ENCODE assay signal across 8 mouse cellular contexts in genomic region chr3:96220131-96220764, GRCm38 (mm10). TPM values are rescaled to one million over a fixed set of nuclear protein-coding genes. Genes with fewer than 3 reads are reported as not detected.
DNase-seq lines count a peak whose midpoint lies in the region; ATAC-seq lines count a peak whose summit lies in the region.
"Not testable (repeated sequence)": the region's sequence is repeated elsewhere in the genome, so short reads cannot be mapped to it uniquely, and the experiment has no call there.

No protein-coding gene starts in this region.

- H3K4me2 ChIP-seq in forebrain, embryonic 16.5 days (ENCODE audit: low read length), result peak overlapping the region; percentile 86
- H3K4me2 ChIP-seq in hindbrain, embryonic 14.5 days (replicated peaks), result peak overlapping the region; percentile 89
- peak overlapping the region; percentile 80 for H3K4me2 ChIP-seq in limb, embryonic 12.5 days
- peak overlapping the region; percentile 91 for H3K4me2 ChIP-seq in neural tube, embryonic 15.5 days

- peak; percentile 82 for DNase-seq in MEL-GATA-1-ER (ENCODE audit: extremely low read depth, low read depth)
- peak; percentile 69 for DNase-seq in embryo, embryonic 10 days (ENCODE audit: low spot score)
- DNase-seq in hindbrain, embryonic 14.5 days (ENCODE audit: low spot score), result peak; percentile 32
- DNase-seq in urinary bladder, adult 2 months (ENCODE audit: low spot score), result peak; percentile 67

- H3K4me1 ChIP-seq in forebrain, embryonic 16.5 days (replicated peaks; ENCODE audit: control insufficient read depth, insufficient read depth, low read length), result peaks cover 19% of the 10 kb centered on the region
- H3K4me1 ChIP-seq in hindbrain, embryonic 14.5 days (replicated peaks; ENCODE audit: control insufficient read depth, insufficient read depth, low read length), result peaks cover 29% of the 10 kb centered on the region
- peaks cover 36% of the 10 kb centered on the region for H3K4me1 ChIP-seq in limb, embryonic 12.5 days (replicated peaks)
- H3K4me1 ChIP-seq in neural tube, embryonic 15.5 days, result peaks cover 34% of the 10 kb centered on the region

- not testable (repeated sequence) for H3K9me3 ChIP-seq in forebrain, embryonic 16.5 days (ENCODE audit: control insufficient read depth, low read length); hindbrain, embryonic 14.5 days (ENCODE audit: control insufficient read depth, low read length); limb, embryonic 12.5 days; neural tube, embryonic 15.5 days (replicated peaks)

- WGBS in forebrain, embryonic 16.5 days, result under 1% methylated on average over 24 of the region's 47 CpGs
- WGBS in hindbrain, embryonic 14.5 days, result under 1% methylated on average over 29 of the region's 47 CpGs
- 0% methylated on average over 31 of the region's 47 CpGs for WGBS in limb, embryonic 12.5 days
- WGBS in neural tube, embryonic 15.5 days, result 0% methylated on average over 31 of the region's 47 CpGs

- peak overlapping the region; percentile 98 for H3K27ac ChIP-seq in forebrain, embryonic 16.5 days (ENCODE audit: low read length)
- peak overlapping the region; percentile 96 for H3K27ac ChIP-seq in hindbrain, embryonic 14.5 days
- peak overlapping the region; percentile 99 for H3K27ac ChIP-seq in limb, embryonic 12.5 days
- peak overlapping the region; percentile 99 for H3K27ac ChIP-seq in neural tube, embryonic 15.5 days (replicated peaks)

- H3K36me3 ChIP-seq in forebrain, embryonic 16.5 days (ENCODE audit: control insufficient read depth, insufficient read depth); hindbrain, embryonic 14.5 days (replicated peaks; ENCODE audit: control insufficient read depth, insufficient read depth); limb, embryonic 12.5 days; neural tube, embryonic 15.5 days: not testable (repeated sequence)

- peak; percentile 3; the same call in 1 of the 2 replicates for ATAC-seq in forebrain, embryonic 16.5 days
- 0 out of 2 replicates have a peak, but pooled peaks have one; percentile 5 for ATAC-seq in hindbrain, embryonic 14.5 days (ENCODE audit: low FRiP score)
- ATAC-seq in limb, embryonic 12.5 days (ENCODE audit: insufficient number of reproducible peaks, insufficient read depth, low FRiP score, low TSS enrichment, low read depth); neural tube, embryonic 15.5 days (ENCODE audit: low FRiP score): not testable (repeated sequence)
- 0 out of 2 replicates have a peak, but pooled peaks have one; percentile 1 for ATAC-seq in megakaryocyte, adult 5-6 weeks (ENCODE audit: poor library complexity, severe bottlenecking)

- peak overlapping the region; percentile 72 for H3K4me3 ChIP-seq in forebrain, embryonic 16.5 days (replicated peaks; ENCODE audit: low read length)
- peak overlapping the region; percentile 54 for H3K4me3 ChIP-seq in hindbrain, embryonic 14.5 days (replicated peaks; ENCODE audit: low read length)
- peak overlapping the region; percentile 59 for H3K4me3 ChIP-seq in limb, embryonic 12.5 days (replicated peaks)
- peak overlapping the region; percentile 67 for H3K4me3 ChIP-seq in neural tube, embryonic 15.5 days (replicated peaks)

- not testable (repeated sequence) for H3K27me3 ChIP-seq in forebrain, embryonic 16.5 days (replicated peaks; ENCODE audit: control insufficient read depth, insufficient read depth, low read length); hindbrain, embryonic 14.5 days (ENCODE audit: control insufficient read depth, insufficient read depth, low read length); limb, embryonic 12.5 days; neural tube, embryonic 15.5 days (replicated peaks)

- H3K9ac ChIP-seq in forebrain, embryonic 16.5 days (replicated peaks; ENCODE audit: low read depth, low read length), result peak overlapping the region; percentile 76
- H3K9ac ChIP-seq in hindbrain, embryonic 14.5 days, result peak overlapping the region; percentile 78
- peak overlapping the region; percentile 87 for H3K9ac ChIP-seq in limb, embryonic 12.5 days (replicated peaks)
- H3K9ac ChIP-seq in neural tube, embryonic 15.5 days (replicated peaks), result peak overlapping the region; percentile 75

RNA-seq across cellular contexts. Expression of gene Hist2h2ac, which starts 0.4 kb away (rescaled TPM):
- 2.1 and 3.3 TPM in 2 replicates for polyA plus RNA-seq in forebrain, embryonic 16.5 days (2015; fragmentation: Nextera tagmentation; extraction: Ambion mirVana)
- polyA plus RNA-seq in hindbrain, embryonic 14.5 days (2014; fragmentation: Nextera tagmentation; extraction: Ambion mirVana), result 1.9 and 2.3 TPM in 2 replicates
- polyA plus RNA-seq in limb, embryonic 12.5 days (2016; fragmentation: Nextera tagmentation; extraction: Ambion mirVana), result 13.1 and 17.7 TPM in 2 replicates
- 43.3 and 49.5 TPM in 2 replicates for total RNA-seq in megakaryocyte, adult 5-6 weeks (2015)
- 3,888 and 4,875 TPM in 2 replicates for total RNA-seq in megakaryocyte, adult 5-6 weeks (2017)
- 0.72 and 3.5 TPM in 2 replicates for polyA plus RNA-seq in neural tube, embryonic 15.5 days (2015; fragmentation: Nextera tagmentation; extraction: Ambion mirVana)
- 0.76 and 0.99 TPM in 2 replicates for polyA plus RNA-seq in urinary bladder, adult 2 months (2012; rRNA removed)

RNA-seq across cellular contexts. Expression of gene Hist2h2ab, which starts 0.6 kb away (rescaled TPM):
- polyA plus RNA-seq in forebrain, embryonic 16.5 days (2015; fragmentation: Nextera tagmentation; extraction: Ambion mirVana), result not detected in 2 replicates
- 0.55 TPM in 1 of 2 replicates, not detected in the other for polyA plus RNA-seq in hindbrain, embryonic 14.5 days (2014; fragmentation: Nextera tagmentation; extraction: Ambion mirVana)
- polyA plus RNA-seq in limb, embryonic 12.5 days (2016; fragmentation: Nextera tagmentation; extraction: Ambion mirVana), result 1.7 and 2.0 TPM in 2 replicates
- 6.0 and 6.9 TPM in 2 replicates for total RNA-seq in megakaryocyte, adult 5-6 weeks (2015)
- total RNA-seq in megakaryocyte, adult 5-6 weeks (2017), result 70.6 and 78.2 TPM in 2 replicates
- polyA plus RNA-seq in neural tube, embryonic 15.5 days (2015; fragmentation: Nextera tagmentation; extraction: Ambion mirVana), result 0.47 TPM in 1 of 2 replicates, not detected in the other
- 0.60 and 0.74 TPM in 2 replicates for polyA plus RNA-seq in urinary bladder, adult 2 months (2012; rRNA removed)

RNA-seq across cellular contexts. Expression of gene Hist2h2be, which starts 0.7 kb away (rescaled TPM):
- 8.6 and 10.8 TPM in 2 replicates for polyA plus RNA-seq in forebrain, embryonic 16.5 days (2015; fragmentation: Nextera tagmentation; extraction: Ambion mirVana)
- 4.7 and 5.0 TPM in 2 replicates for polyA plus RNA-seq in hindbrain, embryonic 14.5 days (2014; fragmentation: Nextera tagmentation; extraction: Ambion mirVana)
- polyA plus RNA-seq in limb, embryonic 12.5 days (2016; fragmentation: Nextera tagmentation; extraction: Ambion mirVana), result 9.9 and 10.4 TPM in 2 replicates
- total RNA-seq in megakaryocyte, adult 5-6 weeks (2015), result 10.2 and 11.9 TPM in 2 replicates
- total RNA-seq in megakaryocyte, adult 5-6 weeks (2017), result 14.8 and 14.9 TPM in 2 replicates
- polyA plus RNA-seq in neural tube, embryonic 15.5 days (2015; fragmentation: Nextera tagmentation; extraction: Ambion mirVana), result 4.0 and 4.6 TPM in 2 replicates
- polyA plus RNA-seq in urinary bladder, adult 2 months (2012; rRNA removed), result 7.7 TPM in 2 replicates

RNA-seq across cellular contexts. Expression of gene Bola1, which starts 0.7 kb away (rescaled TPM):
- 64.1 and 64.3 TPM in 2 replicates for polyA plus RNA-seq in forebrain, embryonic 16.5 days (2015; fragmentation: Nextera tagmentation; extraction: Ambion mirVana)
- polyA plus RNA-seq in hindbrain, embryonic 14.5 days (2014; fragmentation: Nextera tagmentation; extraction: Ambion mirVana), result 57.0 and 72.4 TPM in 2 replicates
- 54.6 and 56.3 TPM in 2 replicates for polyA plus RNA-seq in limb, embryonic 12.5 days (2016; fragmentation: Nextera tagmentation; extraction: Ambion mirVana)
- 11.9 and 14.2 TPM in 2 replicates for total RNA-seq in megakaryocyte, adult 5-6 weeks (2015)
- total RNA-seq in megakaryocyte, adult 5-6 weeks (2017), result 9.9 and 12.1 TPM in 2 replicates
- 53.9 and 58.6 TPM in 2 replicates for polyA plus RNA-seq in neural tube, embryonic 15.5 days (2015; fragmentation: Nextera tagmentation; extraction: Ambion mirVana)
- 28.1 and 39.1 TPM in 2 replicates for polyA plus RNA-seq in urinary bladder, adult 2 months (2012; rRNA removed)

RNA-seq across cellular contexts. Expression of gene Hist2h3c2, which starts 18.7 kb away (rescaled TPM):
- 2.4 and 3.4 TPM in 2 replicates for polyA plus RNA-seq in forebrain, embryonic 16.5 days (2015; fragmentation: Nextera tagmentation; extraction: Ambion mirVana)
- polyA plus RNA-seq in hindbrain, embryonic 14.5 days (2014; fragmentation: Nextera tagmentation; extraction: Ambion mirVana), result 1.2 and 1.7 TPM in 2 replicates
- 9.0 and 11.9 TPM in 2 replicates for polyA plus RNA-seq in limb, embryonic 12.5 days (2016; fragmentation: Nextera tagmentation; extraction: Ambion mirVana)
- total RNA-seq in megakaryocyte, adult 5-6 weeks (2015), result 319 and 351 TPM in 2 replicates
- 146 and 157 TPM in 2 replicates for total RNA-seq in megakaryocyte, adult 5-6 weeks (2017)
- polyA plus RNA-seq in neural tube, embryonic 15.5 days (2015; fragmentation: Nextera tagmentation; extraction: Ambion mirVana), result 1.3 and 2.5 TPM in 2 replicates
- polyA plus RNA-seq in urinary bladder, adult 2 months (2012; rRNA removed), result 8.6 and 14.3 TPM in 2 replicates

Comparison
In these comparisons a context has a peak if more than half of its experiments do, and no peak if none do; other contexts are left out.
1. DNase-seq: peak in every context shown above with its lines; median percentile 82 in MEL-GATA-1-ER; 69 in embryo, embryonic 10 days; 67 in urinary bladder, adult 2 months; 32 in hindbrain, embryonic 14.5 days.